Mouse (Mus musculus): ENCODE measurements around the gene Smim5. TPM values are rescaled to one million over a fixed set of nuclear protein-coding genes. Genes with fewer than 3 reads are reported as not detected.

The Smim5 gene
- polyA plus RNA-seq (2014; fragmentation: Illumina TruSeq; extraction: RNeasy Lipid Tissue Mini Kit (QIAGEN cat#74804); ENCODE audit: low replicate concordance): not detected

GRCm38 (mm10) chr11:115899486-115900266, at the start of gene Smim5:
TSS of gene Smim5 (plus strand) at chr11:115899966.

GRCm38 (mm10) chr11:115858354-115858753, 41.4 kb upstream of the Smim5 start, which contains the start of gene Myo15b:
TSS of gene Myo15b (plus strand) at chr11:115858406.

GRCm38 (mm10) chr11:115911632-115912376, 12.0 kb downstream of the Smim5 start, which contains the start of gene Smim6:
TSS of gene Smim6 (plus strand) at chr11:115912017.

GRCm38 (mm10) chr11:115933108-115933746, 33.5 kb downstream of the Smim5 start, which contains the start of the genes Sap30bp and Recql5:
TSS of gene Sap30bp (plus strand) at chr11:115933282.
TSS of gene Recql5 (minus strand) at chr11:115933477.

Other genes with a start within 250 kb of the Smim5 start
- 83.4 TPM for gene Grb2, start 191.4 kb upstream of the Smim5 start, polyA plus RNA-seq (2014; fragmentation: Illumina TruSeq; extraction: RNeasy Lipid Tissue Mini Kit (QIAGEN cat#74804); ENCODE audit: low replicate concordance)
- 0.59 TPM for gene Tmem94, start 134.5 kb upstream of the Smim5 start, polyA plus RNA-seq (2014; fragmentation: Illumina TruSeq; extraction: RNeasy Lipid Tissue Mini Kit (QIAGEN cat#74804); ENCODE audit: low replicate concordance)
- 0.26 TPM for gene Caskin2, start 86.3 kb upstream of the Smim5 start, polyA plus RNA-seq (2014; fragmentation: Illumina TruSeq; extraction: RNeasy Lipid Tissue Mini Kit (QIAGEN cat#74804); ENCODE audit: low replicate concordance)
- gene Tsen54, start 85.2 kb upstream of the Smim5 start, polyA plus RNA-seq (2014; fragmentation: Illumina TruSeq; extraction: RNeasy Lipid Tissue Mini Kit (QIAGEN cat#74804); ENCODE audit: low replicate concordance): not detected
- 3.8 TPM for gene Llgl2, start 75.9 kb upstream of the Smim5 start, polyA plus RNA-seq (2014; fragmentation: Illumina TruSeq; extraction: RNeasy Lipid Tissue Mini Kit (QIAGEN cat#74804); ENCODE audit: low replicate concordance)
- gene Myo15b, start 41.6 kb upstream of the Smim5 start, polyA plus RNA-seq (2014; fragmentation: Illumina TruSeq; extraction: RNeasy Lipid Tissue Mini Kit (QIAGEN cat#74804); ENCODE audit: low replicate concordance): 14.8 TPM
- 1.3 TPM for gene Smim6, start 12.1 kb downstream of the Smim5 start, polyA plus RNA-seq (2014; fragmentation: Illumina TruSeq; extraction: RNeasy Lipid Tissue Mini Kit (QIAGEN cat#74804); ENCODE audit: low replicate concordance)
- 2.9 TPM for gene Sap30bp, start 33.3 kb downstream of the Smim5 start, polyA plus RNA-seq (2014; fragmentation: Illumina TruSeq; extraction: RNeasy Lipid Tissue Mini Kit (QIAGEN cat#74804); ENCODE audit: low replicate concordance)
- 1.3 TPM for gene Recql5, start 33.5 kb downstream of the Smim5 start, polyA plus RNA-seq (2014; fragmentation: Illumina TruSeq; extraction: RNeasy Lipid Tissue Mini Kit (QIAGEN cat#74804); ENCODE audit: low replicate concordance)
- gene Itgb4, start 74.7 kb downstream of the Smim5 start, polyA plus RNA-seq (2014; fragmentation: Illumina TruSeq; extraction: RNeasy Lipid Tissue Mini Kit (QIAGEN cat#74804); ENCODE audit: low replicate concordance): 0.26 TPM
- gene Galk1, start 112.8 kb downstream of the Smim5 start, polyA plus RNA-seq (2014; fragmentation: Illumina TruSeq; extraction: RNeasy Lipid Tissue Mini Kit (QIAGEN cat#74804); ENCODE audit: low replicate concordance): not detected
- 1,105 TPM for gene H3f3b, start 128.0 kb downstream of the Smim5 start, polyA plus RNA-seq (2014; fragmentation: Illumina TruSeq; extraction: RNeasy Lipid Tissue Mini Kit (QIAGEN cat#74804); ENCODE audit: low replicate concordance)
- 1.2 TPM for gene Unk, start 130.4 kb downstream of the Smim5 start, polyA plus RNA-seq (2014; fragmentation: Illumina TruSeq; extraction: RNeasy Lipid Tissue Mini Kit (QIAGEN cat#74804); ENCODE audit: low replicate concordance)
- not detected for gene Unc13d, start 178.0 kb downstream of the Smim5 start, polyA plus RNA-seq (2014; fragmentation: Illumina TruSeq; extraction: RNeasy Lipid Tissue Mini Kit (QIAGEN cat#74804); ENCODE audit: low replicate concordance)
- gene Wbp2, start 187.0 kb downstream of the Smim5 start, polyA plus RNA-seq (2014; fragmentation: Illumina TruSeq; extraction: RNeasy Lipid Tissue Mini Kit (QIAGEN cat#74804); ENCODE audit: low replicate concordance): 15.3 TPM
- gene Trim47, start 227.2 kb downstream of the Smim5 start, polyA plus RNA-seq (2014; fragmentation: Illumina TruSeq; extraction: RNeasy Lipid Tissue Mini Kit (QIAGEN cat#74804); ENCODE audit: low replicate concordance): 0.56 TPM
- gene Trim65, start 231.2 kb downstream of the Smim5 start, polyA plus RNA-seq (2014; fragmentation: Illumina TruSeq; extraction: RNeasy Lipid Tissue Mini Kit (QIAGEN cat#74804); ENCODE audit: low replicate concordance): 6.7 TPM
- 1.9 TPM for gene Mrpl38, start 238.9 kb downstream of the Smim5 start, polyA plus RNA-seq (2014; fragmentation: Illumina TruSeq; extraction: RNeasy Lipid Tissue Mini Kit (QIAGEN cat#74804); ENCODE audit: low replicate concordance)